Mouse (Mus musculus): ENCODE measurements at regions not wholly inside any gene's neighbourhood (a gene's known extent, or its start where the extent isn't known, plus 50 kb on each side); places are given as distances from the start of the nearest gene placed in this dataset.

DNA sequence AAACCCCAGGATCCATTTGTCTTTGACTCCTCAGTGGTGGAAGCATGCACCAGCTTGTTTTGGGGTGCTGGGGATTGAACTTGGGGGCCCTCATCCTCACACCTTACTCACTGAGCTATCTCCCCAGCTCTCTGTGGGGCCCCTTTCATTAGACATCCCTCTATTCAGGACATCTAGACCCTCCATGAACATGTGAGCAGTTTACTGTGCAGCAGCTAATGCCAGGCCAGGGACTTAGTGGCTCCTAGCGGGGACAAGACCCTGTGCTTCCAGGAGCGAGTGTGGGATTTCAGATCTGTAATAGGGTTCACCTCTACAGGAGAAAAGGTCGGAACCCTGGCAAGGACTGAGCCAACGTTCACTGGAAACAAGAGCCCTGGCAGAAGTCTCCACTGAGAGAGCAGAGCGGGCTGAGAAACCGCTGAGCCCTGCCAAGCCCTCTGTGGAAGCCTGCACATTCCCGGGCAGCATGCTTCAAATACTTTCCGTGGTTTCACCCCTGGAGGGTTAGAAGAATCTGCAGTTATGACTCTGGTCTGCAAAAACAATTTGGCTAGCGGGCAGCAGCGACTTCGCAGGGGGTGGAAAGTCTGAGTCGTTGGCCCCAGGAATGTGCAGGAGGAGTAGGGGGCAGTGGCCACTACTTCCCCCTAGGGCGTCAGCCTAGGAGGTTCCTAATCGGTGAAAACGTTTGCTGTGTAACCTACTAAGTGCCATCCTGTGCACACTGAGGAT is 125.6 kb downstream of the Smad6 start:
- no peak for ATAC-seq

DNA sequence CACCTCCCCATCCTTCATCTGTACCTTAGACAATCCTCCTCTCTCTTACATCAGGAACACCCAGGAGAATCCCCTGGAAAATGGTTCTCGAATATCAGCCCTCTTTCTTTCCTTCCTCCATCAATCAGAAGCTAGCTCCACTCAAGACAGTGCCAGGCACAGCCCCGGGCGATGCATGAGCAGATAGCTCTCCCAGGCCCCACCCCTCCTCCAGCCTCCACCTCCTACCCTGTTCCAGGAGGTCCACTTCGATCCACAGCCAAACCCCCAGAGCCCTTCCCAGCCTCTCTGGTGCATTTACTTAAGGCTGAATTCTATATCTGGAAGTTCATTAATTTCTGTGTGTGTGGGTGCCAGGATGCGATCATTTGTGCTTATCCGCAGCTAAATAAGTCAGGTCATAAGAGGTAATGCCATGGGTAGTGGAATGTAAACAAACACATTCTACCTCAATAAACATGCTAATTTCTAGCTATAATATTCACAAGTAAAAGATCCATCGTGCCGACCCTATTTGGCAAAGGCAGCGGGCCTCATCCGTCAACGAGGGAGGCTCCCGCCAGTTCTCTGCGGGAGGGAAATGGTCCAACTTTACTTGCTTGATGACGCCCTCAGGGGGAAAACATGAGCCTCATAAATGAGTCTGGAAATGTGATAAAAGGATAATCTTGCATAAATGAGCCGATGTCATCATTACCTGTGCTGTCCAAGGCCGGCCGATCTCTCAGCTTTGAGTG is 129.5 kb downstream of the Smad6 start:
- ATAC-seq: no peak

DNA sequence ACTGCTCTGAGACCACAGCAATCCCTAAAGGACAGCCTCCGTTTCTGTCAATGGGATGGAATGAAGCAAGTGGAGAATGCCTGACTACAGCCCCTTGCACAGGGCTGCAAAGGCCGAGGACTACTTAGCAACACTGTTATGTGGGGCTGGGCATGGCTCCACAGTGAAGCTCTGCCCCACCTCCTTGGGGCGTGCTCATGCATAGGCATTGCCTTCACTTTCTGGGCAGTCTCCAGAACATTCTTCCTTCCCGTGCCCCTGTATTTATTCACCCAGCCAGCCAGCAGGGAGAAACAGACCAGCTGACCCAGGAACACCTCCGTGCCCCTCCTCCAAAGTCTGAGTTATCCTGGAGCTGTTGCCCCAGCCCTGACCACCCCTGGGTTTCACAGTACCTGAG is 131.1 kb downstream of the Smad6 start:
- no peak for ATAC-seq

DNA sequence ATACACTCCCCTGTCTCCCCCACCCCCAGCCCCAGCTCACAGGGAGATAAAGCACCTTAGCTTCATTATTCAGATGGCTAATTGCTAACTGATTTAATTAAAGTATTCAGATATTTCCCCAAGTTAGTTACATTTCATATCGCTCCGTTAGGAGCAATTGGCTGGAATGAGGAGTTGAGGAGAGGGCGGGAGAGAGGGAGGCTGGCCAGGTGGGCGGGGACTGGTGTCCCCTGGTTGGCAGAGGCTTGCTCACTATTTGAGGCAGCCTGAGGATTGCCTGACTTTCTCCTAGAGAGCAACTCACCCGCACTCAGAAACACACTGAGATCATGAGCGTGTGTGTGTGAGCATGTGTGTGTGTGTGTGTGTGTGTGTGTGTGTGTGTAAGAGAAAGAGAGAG is 131.8 kb upstream of the Smad3 start:
- no peak for ATAC-seq

DNA sequence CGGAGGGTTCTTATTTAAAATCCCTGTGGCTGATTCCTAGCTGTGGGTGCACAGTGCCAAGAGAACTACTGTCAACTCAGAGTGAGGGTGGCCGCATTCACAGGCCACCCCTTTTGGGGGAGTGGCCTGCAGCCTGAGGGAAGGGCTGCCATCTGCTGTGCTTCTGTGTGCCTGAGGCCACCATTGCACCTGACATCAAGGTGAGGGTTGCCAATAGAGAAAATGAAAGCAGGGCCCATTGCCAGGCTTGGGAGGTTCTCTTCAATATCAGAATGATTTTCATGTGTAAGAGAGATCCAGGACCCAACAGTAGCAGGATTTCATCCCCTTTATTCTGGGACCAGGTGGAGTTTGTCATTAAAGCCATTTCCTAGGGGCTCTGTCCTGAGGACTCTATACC is 127.2 kb upstream of the Smad3 start:
- no peak for ATAC-seq

DNA sequence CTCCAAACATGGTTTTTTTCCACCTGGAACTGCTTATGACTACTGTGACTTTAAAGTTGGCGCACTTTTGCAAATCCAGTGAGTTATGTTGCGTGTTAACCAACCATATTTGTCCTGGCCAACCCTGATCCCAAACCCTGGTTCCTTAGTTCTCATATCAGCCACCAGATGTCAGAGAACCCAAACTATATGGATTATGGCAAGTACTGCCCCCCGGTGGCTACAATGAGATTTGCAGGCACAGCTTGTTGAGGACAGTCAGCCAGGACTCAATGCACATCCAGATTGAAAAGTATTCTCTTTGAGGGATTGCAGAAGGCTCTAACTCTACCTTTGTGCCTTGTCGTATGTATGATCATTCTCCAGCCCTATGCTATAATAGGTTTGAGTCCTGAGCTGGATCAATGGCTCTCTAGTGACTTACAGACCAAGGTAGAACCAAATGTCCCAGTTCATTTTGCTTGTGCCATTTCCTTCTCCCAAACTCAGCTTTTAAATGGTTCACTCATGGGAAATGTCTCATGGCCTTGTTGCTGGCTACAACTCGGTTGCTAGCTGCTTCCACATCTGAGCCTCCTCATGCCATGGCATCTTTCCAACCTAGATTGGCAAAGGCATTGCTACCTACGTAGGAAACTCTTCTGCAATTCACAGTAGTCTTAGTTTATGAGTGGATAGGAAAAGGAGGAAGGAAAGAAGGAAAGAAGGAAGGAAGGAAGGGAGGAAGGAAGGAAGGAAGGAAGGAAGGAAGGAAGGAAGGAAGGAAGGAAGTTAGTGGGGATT is 126.1 kb upstream of the Smad3 start:
- no peak for ATAC-seq

DNA sequence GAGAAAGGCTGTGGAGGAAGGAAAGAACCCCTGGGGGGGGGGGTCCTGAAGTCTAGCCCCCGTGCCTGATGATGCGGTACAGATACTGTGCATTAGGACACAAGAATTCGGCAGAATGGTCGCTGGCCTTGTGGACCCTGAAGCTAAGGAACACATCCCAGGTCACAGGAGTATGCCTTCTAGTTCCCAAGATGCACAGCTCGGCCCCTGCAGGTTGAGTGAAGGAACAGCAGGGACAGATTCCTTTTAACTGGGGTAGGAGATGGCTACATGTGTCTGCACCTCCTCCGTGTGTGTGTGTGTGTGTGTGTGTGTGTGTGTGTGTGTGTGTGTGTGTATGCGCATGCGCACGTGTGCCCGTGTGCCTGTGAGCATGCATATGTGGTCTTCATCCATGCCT is 123.9 kb upstream of the Smad3 start:
- no peak for ATAC-seq

DNA sequence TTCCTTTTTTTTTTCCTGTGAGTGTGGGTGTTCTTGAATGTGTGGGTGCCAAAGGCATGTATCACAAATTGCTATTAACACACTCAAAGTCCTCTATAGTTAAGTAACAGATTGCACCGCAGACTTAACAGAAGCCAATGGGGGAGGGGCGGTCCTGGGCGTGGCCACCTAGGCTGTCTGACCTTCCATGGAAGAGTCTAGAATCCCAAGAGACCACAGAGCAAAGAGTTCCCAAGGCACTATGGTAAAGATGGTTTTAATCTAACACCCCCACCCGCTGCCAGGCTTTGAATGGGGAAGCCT is 123.4 kb upstream of the Smad3 start:
- no peak for ATAC-seq

DNA sequence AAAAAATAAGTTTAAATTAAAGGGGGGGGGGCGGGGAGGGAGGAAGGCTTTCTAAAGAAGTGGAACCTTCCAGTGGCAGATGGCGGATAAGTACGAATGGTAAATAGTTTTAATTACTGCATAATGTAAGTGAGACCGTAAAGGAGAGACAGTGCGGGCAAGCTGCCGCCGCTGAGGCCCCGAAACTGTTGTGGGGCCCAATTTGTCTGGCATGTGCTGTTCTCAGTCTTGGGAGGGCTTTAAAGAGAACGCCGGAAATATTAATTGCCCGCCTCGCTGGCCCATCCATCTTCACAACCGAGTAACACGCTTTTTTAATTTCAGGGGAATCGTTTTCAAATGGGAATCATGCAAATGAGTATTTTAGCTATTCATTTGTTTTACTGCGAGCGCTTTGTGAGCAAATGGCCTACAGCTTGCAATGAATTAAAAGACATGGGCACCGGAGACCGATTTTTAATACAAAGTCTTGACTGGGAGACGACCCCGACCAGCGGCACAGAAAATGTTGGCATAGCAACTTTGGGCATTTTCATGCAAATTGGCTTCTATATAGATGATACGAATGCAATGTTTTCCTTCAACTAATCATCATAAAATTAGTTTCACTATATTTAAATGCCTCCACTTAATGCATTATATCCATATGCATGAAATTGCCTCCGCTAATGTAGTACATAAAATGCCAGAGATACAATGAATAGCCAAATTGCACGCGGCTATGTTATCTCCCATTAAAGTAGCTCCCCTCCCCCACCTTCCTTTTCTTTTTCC is 122.9 kb upstream of the Smad3 start:
- no peak for ATAC-seq

DNA sequence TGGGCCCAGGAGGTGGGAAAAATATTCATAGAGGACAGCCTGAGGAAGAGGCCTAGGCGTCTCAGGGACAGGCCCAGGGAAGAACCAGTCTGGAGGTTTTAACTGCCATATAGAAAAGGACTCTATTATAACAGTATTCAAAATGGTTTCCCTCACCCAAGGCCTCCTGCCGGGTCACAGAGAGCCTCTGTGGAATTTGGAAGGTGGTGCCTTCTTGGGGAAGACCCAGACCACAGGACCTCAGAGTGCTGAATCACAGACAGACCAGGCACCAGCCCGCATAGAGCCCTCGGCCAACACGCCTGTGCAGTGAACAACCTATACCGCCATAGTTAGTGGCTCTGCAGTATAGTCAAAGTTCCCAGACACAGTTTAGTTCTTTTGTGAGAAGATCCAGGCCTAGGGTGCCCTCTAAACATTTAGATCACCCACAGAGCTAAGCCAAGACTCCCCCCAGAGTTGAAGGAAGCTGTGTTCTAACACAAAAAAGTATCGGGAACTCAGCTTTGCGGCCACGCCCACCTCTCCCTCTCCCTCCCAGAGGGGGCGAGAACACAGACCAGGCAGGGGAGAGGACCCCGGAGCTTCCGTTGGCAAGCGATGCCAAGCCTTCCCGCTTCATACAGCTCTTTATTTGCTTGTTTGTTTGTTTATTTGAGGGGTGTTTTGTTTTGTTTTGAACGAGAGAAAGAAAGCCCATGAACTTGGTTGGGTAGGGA is 122.1 kb upstream of the Smad3 start:
- no peak for ATAC-seq

DNA sequence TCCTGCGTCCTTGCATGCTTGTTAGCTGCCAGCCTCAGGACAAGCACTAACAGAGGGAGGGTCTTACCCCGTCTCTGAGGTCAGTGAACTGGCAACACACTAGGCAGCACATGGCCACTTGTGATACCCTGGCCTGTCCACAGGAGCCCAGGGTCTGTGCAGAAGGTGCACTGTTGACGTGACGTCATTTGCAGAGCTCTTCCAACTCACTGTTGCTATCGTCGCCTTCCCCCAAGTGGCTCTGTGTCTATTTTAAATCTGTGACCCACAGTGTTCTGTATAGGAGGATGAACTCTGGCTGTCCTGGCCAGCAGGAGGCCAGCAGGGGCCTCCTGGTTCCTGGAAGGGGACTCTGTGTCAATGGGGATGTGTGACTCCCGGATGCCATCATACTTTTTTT is 120.1 kb upstream of the Smad3 start:
- no peak for ATAC-seq

DNA sequence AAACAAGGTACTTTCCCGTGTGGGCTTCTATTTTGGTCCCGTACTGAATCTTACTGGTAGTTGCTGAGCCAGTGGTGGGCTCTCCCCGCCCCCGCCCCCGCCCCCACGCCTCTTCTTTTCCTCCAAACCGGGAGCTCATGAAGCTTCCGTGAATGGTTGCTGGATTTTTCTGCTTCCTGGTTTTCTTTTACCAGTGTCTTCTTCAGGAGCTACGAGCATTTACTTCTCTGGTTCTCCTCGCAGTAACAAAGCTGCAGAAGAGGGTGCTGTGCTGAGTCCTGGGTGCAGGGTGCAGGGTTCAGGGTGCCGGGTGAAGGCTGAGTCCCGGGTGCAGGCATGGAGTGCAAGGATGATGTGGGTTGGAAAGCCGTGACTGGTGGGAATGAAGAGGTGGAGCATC is 119.1 kb upstream of the Smad3 start:
- no peak for ATAC-seq

DNA sequence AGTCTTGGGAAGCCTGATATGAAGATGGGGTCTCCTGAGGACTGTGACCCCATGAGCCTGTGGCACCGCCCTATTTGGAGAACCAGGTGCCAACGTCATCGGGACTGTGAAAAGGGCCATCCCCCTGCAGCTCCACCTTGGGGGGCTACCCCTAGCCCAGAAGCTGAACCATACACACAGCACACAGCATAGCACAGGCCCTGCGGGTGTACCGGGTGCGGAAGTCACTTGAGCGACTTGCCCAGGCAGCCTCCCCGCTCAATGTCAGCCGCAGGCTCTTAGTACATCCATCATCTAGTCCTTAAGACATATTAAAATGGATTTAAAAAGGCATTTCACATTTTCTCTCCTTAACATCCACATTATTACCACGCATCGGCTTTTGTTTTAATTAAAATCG is 118.2 kb upstream of the Smad3 start:
- no peak for ATAC-seq

DNA sequence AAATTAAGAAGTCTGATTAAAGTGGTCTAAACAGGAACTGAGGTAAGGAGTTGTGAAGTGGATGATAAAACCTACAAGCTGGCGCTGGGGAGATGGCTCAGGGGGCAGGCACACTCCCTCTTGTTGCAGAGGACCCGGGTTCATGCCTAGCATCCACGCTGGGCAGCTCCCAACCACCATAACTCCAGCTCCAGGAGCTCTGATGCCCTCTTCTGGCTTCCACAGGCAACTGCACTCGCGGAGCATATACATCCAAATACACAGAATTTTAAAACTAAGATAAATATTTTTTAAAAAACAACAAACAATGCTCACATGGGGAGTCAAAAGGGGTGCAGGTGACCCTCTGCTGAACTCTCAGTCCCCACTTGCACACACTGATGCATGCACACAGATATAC is 117.4 kb upstream of the Smad3 start:
- no peak for ATAC-seq

DNA sequence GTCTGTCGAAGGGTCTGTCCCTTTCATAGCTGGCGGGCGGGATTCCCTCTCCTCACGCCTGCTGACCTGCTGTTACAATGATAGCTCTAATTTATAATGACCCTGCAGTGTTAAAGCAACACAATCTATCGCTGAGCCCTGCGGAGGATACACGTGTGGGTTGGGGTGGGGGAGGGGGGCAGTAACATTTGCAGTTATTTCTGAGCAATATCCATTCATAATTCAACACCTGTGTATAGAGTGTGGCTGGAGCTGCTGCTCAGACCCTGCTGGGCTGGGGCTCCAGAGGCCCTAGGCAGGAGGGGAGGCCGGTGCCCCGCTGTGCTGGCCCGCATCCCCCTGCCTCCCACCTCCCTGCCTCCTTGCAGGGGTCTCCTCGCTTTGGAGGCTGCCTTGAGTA is 106.6 kb upstream of the Smad3 start:
- no peak for ATAC-seq

DNA sequence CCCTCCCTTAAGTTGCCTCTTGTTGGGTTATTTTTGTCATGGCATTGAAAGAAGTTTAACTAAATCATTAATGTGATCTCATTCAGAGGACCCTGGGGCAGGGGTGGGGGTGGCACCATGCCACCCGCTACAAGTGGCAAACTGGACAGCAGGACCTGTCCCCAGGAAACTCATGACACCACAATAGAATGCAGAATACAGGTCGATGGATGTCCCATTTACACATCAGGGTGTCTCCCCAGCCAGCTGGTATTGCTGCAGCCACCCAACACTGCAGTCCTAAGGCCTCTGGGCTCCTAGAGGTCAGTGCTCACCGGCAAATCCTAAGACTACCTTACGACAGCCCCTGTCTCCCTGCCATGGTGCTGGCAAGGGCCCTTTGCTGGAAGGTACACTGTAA is 105.5 kb upstream of the Smad3 start:
- ATAC-seq: no peak

DNA sequence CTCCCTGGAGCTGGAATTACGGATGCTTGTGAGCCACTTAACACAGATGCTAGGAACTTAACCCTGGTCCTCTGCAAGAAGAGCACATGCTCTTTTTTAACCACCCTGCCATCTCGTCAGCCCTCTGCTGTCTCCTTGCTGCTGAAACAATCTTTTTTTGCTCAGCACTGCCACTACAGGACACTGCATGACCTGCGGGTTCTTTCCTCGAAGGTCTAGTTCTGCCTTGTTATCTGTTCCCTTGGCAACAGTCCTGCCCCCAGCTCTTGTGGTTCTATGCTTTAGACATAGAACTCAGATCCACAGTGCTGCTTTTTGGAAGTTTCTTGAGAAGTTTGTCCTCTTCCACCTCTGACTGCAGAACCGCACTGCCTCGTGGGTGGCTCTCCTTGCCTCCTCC is 104.6 kb upstream of the Smad3 start:
- no peak for ATAC-seq

DNA sequence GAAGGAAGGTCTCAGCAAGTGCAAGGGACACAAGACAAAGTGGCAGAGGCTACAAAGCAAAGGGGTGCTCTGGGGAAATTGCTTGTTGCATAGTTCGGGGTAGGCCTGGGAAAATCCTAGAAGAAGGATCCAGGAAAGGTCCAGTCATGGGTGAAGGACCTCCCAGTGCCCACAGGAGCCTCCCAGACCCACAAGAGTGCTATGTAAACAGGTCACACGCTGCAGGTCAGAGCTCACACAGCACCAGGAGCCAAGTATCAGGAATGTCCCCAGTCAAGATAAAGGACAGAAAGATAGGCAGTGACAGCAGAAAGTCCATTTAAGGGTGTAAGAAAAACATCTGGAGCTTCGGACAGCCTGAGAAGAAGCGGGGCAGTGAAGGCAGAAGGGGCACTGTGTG is 103.6 kb upstream of the Smad3 start:
- no peak for ATAC-seq

DNA sequence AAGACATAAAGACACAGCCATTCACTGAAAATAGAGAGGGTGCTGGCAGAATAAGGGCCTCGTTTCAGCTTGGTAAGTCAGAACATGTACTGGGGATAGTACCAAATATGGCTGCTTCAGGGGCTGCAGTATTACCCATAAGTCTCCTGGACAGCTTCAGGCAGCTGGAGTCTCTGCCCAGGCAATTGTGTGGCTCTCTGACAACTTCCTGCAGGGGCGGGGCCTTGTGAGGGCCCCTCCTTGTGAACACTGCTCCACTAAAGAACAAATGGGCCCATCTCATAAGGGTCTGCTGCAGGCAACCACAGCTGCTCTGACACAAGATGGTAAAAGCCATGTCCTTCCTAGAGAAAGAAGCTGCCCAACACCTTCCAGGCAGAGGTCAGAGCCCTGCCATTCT is 102.4 kb upstream of the Smad3 start:
- no peak for ATAC-seq

DNA sequence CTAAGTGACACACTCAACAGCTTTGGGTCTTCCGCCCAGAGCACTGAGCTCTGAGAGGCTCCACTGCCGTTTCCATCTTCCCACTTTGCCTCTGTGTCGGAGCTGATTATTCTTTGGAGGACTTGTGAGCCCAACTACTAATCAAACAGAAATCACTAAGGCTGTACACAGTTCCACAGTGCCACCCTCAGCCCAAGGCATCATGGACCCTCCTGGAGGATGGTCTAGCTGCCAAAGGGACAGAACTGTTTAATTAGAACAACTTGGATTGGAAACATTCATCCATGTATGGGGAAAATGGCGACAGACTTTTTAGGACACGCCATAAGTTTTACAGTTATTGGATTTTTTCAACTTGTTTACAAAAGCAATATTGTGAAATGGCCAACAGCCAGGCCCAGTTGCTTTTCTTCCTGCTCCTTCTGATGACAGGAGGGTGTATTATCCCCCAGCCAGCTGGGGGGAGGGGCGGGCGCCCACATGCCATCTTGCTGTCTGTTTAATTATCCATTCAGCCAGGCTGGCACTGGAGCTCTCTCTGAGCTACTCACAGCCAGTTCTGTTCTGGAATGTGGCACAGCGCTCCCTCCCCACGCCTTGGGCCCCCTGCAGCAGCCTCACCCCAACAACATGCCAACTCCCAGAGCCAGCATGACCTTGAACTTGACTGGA is 98.4 kb upstream of the Smad3 start:
- no peak for ATAC-seq

DNA sequence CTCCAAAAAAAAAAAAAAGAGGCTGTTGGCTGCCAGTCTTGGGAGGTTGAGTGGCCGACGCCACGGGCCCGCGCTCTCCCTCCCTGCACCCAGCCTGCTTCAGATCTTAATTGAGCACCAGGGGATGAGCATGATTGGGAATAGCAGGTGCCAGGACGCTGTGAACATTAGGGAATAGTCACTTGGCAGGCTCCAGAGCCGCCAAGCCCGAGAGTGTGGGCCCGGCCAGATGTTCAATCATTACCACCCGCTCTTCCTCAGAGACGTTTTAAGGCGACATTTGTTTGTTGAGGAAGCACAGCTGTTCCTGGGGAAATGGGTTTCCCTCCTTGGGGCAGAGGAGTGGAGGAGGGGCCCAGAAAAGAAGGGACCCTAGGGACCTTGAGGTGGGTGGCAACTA is 94.0 kb upstream of the Smad3 start:
- ATAC-seq: no peak

DNA sequence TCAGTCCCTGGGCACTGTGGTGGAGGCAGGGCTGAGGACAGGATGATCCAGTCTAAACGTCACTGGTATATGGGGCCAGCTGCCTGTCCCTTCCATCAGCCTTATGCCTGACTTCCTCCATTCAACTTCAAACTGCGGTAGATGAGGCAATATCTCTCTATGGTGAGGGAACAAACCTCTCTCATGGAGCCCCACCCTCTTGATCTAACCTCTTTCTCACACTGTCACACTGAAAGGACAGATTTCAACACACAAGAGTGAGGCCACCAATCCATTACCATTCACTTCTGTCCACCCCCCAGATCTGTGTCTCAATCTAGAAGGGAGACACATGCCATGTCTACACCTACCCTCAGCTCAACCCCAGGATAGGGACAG is 92.5 kb upstream of the Smad3 start:
- no peak for ATAC-seq

Measured in inflammation-experienced regulatory T-cells, adult 6 months (primary cell).